Mouse (Mus musculus): ENCODE measurements around the gene Casp8. TPM values are rescaled to one million over a fixed set of nuclear protein-coding genes. Genes with fewer than 3 reads are reported as not detected.

Gene Casp8
- polyA plus RNA-seq, 1 experiment = 8.9 TPM

DNA sequence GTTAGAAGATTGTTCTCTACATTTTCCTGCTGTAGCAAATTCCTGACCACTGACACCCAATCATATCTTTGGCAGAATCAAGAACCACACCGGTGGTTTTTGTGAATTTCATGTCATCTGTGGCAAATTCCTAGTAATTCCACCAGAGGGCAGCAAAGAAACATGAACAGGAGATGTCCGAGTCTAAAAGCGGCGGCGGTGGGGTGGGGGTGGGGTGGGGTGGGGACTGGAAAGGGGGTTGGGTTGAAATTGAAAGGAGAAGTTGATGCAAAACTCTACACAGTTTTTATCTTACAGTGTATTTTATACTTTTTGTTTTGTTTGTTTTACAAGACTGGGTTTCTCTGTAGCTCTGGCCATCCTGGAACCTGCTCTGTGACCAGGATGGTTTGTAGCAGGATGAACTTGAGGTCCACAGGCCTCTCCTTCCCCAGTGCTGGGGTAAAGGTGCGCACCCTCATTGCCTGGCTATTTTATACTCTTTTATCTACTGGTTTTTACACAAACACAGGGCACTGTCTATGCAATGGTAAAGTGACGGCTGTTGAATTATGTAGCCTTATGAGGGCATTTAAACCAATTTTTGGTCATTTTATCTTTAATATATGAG, 25.0 kb upstream of the Casp8 start:
- peaks cover 2% of the 10 kb centered on the region for H3K4me1 ChIP-seq (ENCODE audit: control insufficient read depth, insufficient read depth, low read length)
- 29% methylated on average over 7 of the region's 7 CpGs for WGBS
- TF ChIP-seq POLR2A (IDR thresholded peaks at IDR 0.05; ENCODE audit: borderline replicate concordance, extremely low read depth, low read depth, low read length) (no peak), CTCF (IDR thresholded peaks at IDR 0.05; ENCODE audit: insufficient read depth, low read length) (peak; percentile 20; the same call in 1 of the 2 replicates)
- no peak for DNase-seq
- no peak overlapping the region for H3K4me3 ChIP-seq (replicated peaks; ENCODE audit: extremely low read depth, low read depth, low read length)

- DNase-seq = no peak
- peaks cover 2% of the 10 kb centered on the region for H3K4me1 ChIP-seq (ENCODE audit: control insufficient read depth, insufficient read depth, low read length)
- no peak for TF ChIP-seq CTCF (IDR thresholded peaks at IDR 0.05; ENCODE audit: insufficient read depth, low read length)
- TF ChIP-seq POLR2A (IDR thresholded peaks at IDR 0.05; ENCODE audit: borderline replicate concordance, extremely low read depth, low read depth, low read length) = no peak
- 51% methylated on average over 3 of the region's 3 CpGs for WGBS
- H3K4me3 ChIP-seq (replicated peaks; ENCODE audit: extremely low read depth, low read depth, low read length) = no peak overlapping the region
Measured at GRCm38 (mm10) chr1:58772084-58772483, 23.1 kb upstream of the Casp8 start.

- DNase-seq = no peak
- TF ChIP-seq POLR2A (IDR thresholded peaks at IDR 0.05; ENCODE audit: borderline replicate concordance, extremely low read depth, low read depth, low read length) (no peak), CTCF (IDR thresholded peaks at IDR 0.05; ENCODE audit: insufficient read depth, low read length) (no peak)
- Histone ChIP-seq H3K4me3 (replicated peaks; ENCODE audit: extremely low read depth, low read depth, low read length) (no peak overlapping the region), H3K4me1 (ENCODE audit: control insufficient read depth, insufficient read depth, low read length) (peaks cover 2% of the 10 kb centered on the region)
Measured at GRCm38 (mm10) chr1:58773280-58773679, 21.9 kb upstream of the Casp8 start.

DNA sequence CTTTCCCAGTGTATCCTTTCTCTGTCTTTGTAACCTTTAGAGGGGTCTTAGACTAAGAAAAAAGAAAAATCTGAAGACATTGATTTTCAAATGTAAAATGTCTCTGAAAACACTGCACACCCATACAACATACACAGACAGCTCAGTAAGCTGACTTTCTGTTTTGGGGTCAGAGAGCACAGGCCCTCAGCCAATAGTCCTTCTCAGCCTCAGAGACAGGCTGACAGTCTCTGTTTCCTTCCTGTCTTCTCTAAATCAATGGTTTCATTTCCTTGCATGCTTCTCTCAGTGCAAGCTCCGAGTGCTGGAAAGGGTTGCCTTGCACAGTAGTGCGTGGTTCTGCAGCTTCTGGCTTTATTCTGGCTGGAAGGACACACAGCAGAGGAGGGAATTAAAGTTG, 21.3 kb upstream of the Casp8 start:
- Histone ChIP-seq H3K4me1 (ENCODE audit: control insufficient read depth, insufficient read depth, low read length) (peaks cover 2% of the 10 kb centered on the region), H3K4me3 (replicated peaks; ENCODE audit: extremely low read depth, low read depth, low read length) (no peak overlapping the region)
- DNase-seq = no peak
- TF ChIP-seq POLR2A (IDR thresholded peaks at IDR 0.05; ENCODE audit: borderline replicate concordance, extremely low read depth, low read depth, low read length) (no peak), CTCF (IDR thresholded peaks at IDR 0.05; ENCODE audit: insufficient read depth, low read length) (no peak)
- 25% methylated on average over 2 of the region's 2 CpGs for WGBS

DNA sequence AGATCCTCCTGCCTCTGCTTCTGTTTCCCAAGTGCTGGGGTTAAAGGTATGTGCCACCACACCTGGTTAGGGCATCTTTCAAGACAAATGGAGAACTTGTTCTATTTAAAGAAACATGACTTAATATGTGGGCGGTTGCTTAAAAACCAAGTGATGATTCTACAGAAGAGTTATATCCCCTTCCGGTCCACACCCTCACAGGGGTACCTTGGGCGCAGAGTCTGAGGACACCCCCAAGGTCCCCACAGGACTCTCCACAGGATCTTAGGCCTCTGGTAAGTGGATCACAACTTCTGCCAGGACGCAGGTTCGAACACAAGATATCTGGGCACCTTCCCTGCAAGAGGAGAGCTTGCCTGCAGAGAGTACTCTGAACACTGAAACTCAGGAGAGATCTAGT, 19.8 kb upstream of the Casp8 start:
- TF ChIP-seq POLR2A (IDR thresholded peaks at IDR 0.05; ENCODE audit: borderline replicate concordance, extremely low read depth, low read depth, low read length) (no peak), CTCF (IDR thresholded peaks at IDR 0.05; ENCODE audit: insufficient read depth, low read length) (no peak)
- H3K4me3 ChIP-seq (replicated peaks; ENCODE audit: extremely low read depth, low read depth, low read length) = no peak overlapping the region
- 94% methylated on average over 5 of the region's 5 CpGs for WGBS
- DNase-seq = no peak
- H3K4me1 ChIP-seq (ENCODE audit: control insufficient read depth, insufficient read depth, low read length) = peaks cover 2% of the 10 kb centered on the region

GRCm38 (mm10) chr1:58777583-58777982, 17.6 kb upstream of the Casp8 start:
- TF ChIP-seq CTCF (IDR thresholded peaks at IDR 0.05; ENCODE audit: insufficient read depth, low read length) (no peak), POLR2A (IDR thresholded peaks at IDR 0.05; ENCODE audit: borderline replicate concordance, extremely low read depth, low read depth, low read length) (no peak)
- no peak overlapping the region for H3K4me3 ChIP-seq (replicated peaks; ENCODE audit: extremely low read depth, low read depth, low read length)
- 91% methylated on average over 1 of the region's 1 CpGs for WGBS
- no peak for DNase-seq
- H3K4me1 ChIP-seq (ENCODE audit: control insufficient read depth, insufficient read depth, low read length) = peaks cover 2% of the 10 kb centered on the region

DNA sequence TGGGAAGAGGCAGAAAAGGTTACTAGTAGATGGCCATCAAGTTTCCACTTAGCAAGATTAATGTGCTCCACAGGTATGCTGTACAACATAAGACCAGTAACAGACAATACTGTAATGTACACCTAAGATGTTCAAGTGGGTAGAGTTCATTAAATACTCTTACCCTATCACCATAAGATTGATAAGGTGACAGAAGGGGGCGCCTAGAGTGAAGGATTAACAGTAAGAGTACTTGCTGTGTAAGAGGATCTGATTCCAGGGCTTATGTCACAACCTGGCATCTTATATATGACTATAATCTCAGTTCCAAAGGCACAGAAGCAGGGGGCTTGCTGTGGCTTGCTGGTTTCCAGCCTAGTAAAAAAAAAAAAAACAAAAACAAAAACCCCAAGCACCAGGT, 16.9 kb upstream of the Casp8 start:
- DNase-seq = no peak
- WGBS = 21% methylated on average over 1 of the region's 1 CpGs
- Histone ChIP-seq H3K4me1 (ENCODE audit: control insufficient read depth, insufficient read depth, low read length) (peaks cover 2% of the 10 kb centered on the region), H3K4me3 (replicated peaks; ENCODE audit: extremely low read depth, low read depth, low read length) (no peak overlapping the region)
- TF ChIP-seq CTCF (IDR thresholded peaks at IDR 0.05; ENCODE audit: insufficient read depth, low read length) (no peak), POLR2A (IDR thresholded peaks at IDR 0.05; ENCODE audit: borderline replicate concordance, extremely low read depth, low read depth, low read length) (no peak)

- Histone ChIP-seq H3K4me3 (replicated peaks; ENCODE audit: extremely low read depth, low read depth, low read length) (no peak overlapping the region), H3K4me1 (ENCODE audit: control insufficient read depth, insufficient read depth, low read length) (peaks cover 2% of the 10 kb centered on the region; the same call in 1 of the 2 replicates)
- no peak for DNase-seq
- WGBS = 98% methylated on average over 2 of the region's 2 CpGs
- no peak for TF ChIP-seq POLR2A (IDR thresholded peaks at IDR 0.05; ENCODE audit: borderline replicate concordance, extremely low read depth, low read depth, low read length)
Measured at GRCm38 (mm10) chr1:58786276-58786675, 8.9 kb upstream of the Casp8 start.

GRCm38 (mm10) chr1:58788410-58788809, 6.8 kb upstream of the Casp8 start:
- DNase-seq = no peak
- peaks cover 2% of the 10 kb centered on the region; the same call in 1 of the 2 replicates for H3K4me1 ChIP-seq (ENCODE audit: control insufficient read depth, insufficient read depth, low read length)
- WGBS = 97% methylated on average over 4 of the region's 4 CpGs
- TF ChIP-seq POLR2A (IDR thresholded peaks at IDR 0.05; ENCODE audit: borderline replicate concordance, extremely low read depth, low read depth, low read length) (no peak), CTCF (IDR thresholded peaks at IDR 0.05; ENCODE audit: insufficient read depth, low read length) (no peak)
- no peak overlapping the region for H3K4me3 ChIP-seq (replicated peaks; ENCODE audit: extremely low read depth, low read depth, low read length)

GRCm38 (mm10) chr1:58794705-58795104, 469 bp upstream of the Casp8 start:
- H3K4me3 ChIP-seq (replicated peaks; ENCODE audit: extremely low read depth, low read depth, low read length) = peak overlapping the region; percentile 76
- H3K4me1 ChIP-seq (ENCODE audit: control insufficient read depth, insufficient read depth, low read length) = no peaks in the 10 kb centered on the region; the same call in 1 of the 2 replicates
- WGBS = 19% methylated on average over 2 of the region's 2 CpGs
- TF ChIP-seq CTCF (IDR thresholded peaks at IDR 0.05; ENCODE audit: insufficient read depth, low read length) = no peak
- no peak for TF ChIP-seq POLR2A (IDR thresholded peaks at IDR 0.05; ENCODE audit: borderline replicate concordance, extremely low read depth, low read depth, low read length)
- no peak for DNase-seq

Measured in lung, adult 2 months (tissue).